Mouse (Mus musculus) CH12F3 (cell line): Measurements from ENCODE around the gene Fam160b1.

Experiments
- in situ Hi-C: fragments of 300-500 bp; cut with MboI; formaldehyde crosslinking; loops from 2 replicates; pipeline ENCODE4 v1.14.3; 2020; ENCODE audit warnings: low sequenced_read_pairs

Gene Fam160b1

GRCm38 (mm10) chr19:57364942-57365673 is 4.6 kb downstream of the Fam160b1 start:
- in situ Hi-C loops, result no loop called here

- in situ Hi-C loops, result no loop called here
Measured at GRCm38 (mm10) chr19:57366007-57366406, 5.5 kb downstream of the Fam160b1 start.

- in situ Hi-C loops, result no loop called here
Measured at GRCm38 (mm10) chr19:57366626-57367025, 6.1 kb downstream of the Fam160b1 start.

- in situ Hi-C loops, result no loop called here
Measured at GRCm38 (mm10) chr19:57367201-57367600, 6.7 kb downstream of the Fam160b1 start.

- in situ Hi-C loops, result no loop called here
Measured at GRCm38 (mm10) chr19:57367849-57368387, 7.4 kb downstream of the Fam160b1 start.

GRCm38 (mm10) chr19:57373276-57373811 is 12.9 kb downstream of the Fam160b1 start:
- in situ Hi-C loops, result no loop called here

- in situ Hi-C loops, result no loop called here
Measured at GRCm38 (mm10) chr19:57375161-57375560, 14.7 kb downstream of the Fam160b1 start.

GRCm38 (mm10) chr19:57375746-57376145 is 15.3 kb downstream of the Fam160b1 start:
- in situ Hi-C loops, result no loop called here

GRCm38 (mm10) chr19:57377043-57377703 is 16.7 kb downstream of the Fam160b1 start:
- in situ Hi-C loops, result no loop called here

GRCm38 (mm10) chr19:57386176-57386693 is 25.8 kb downstream of the Fam160b1 start:
- in situ Hi-C loops, result no loop called here

- in situ Hi-C loops, result no loop called here
Measured at GRCm38 (mm10) chr19:57391545-57391944, 31.1 kb downstream of the Fam160b1 start.

- in situ Hi-C loops, result no loop called here
Measured at GRCm38 (mm10) chr19:57393357-57393957, 33.0 kb downstream of the Fam160b1 start.

- in situ Hi-C loops, result no loop called here
Measured at GRCm38 (mm10) chr19:57396609-57397008, 36.1 kb downstream of the Fam160b1 start.

GRCm38 (mm10) chr19:57402364-57402763 is 41.9 kb downstream of the Fam160b1 start:
- in situ Hi-C loops, result no loop called here

GRCm38 (mm10) chr19:57403700-57404501 is 43.4 kb downstream of the Fam160b1 start:
- in situ Hi-C loops, result no loop called here

GRCm38 (mm10) chr19:57404502-57404848 is 44.0 kb downstream of the Fam160b1 start:
- in situ Hi-C loops, result no loop called here

GRCm38 (mm10) chr19:57407947-57408346 is 47.5 kb downstream of the Fam160b1 start:
- in situ Hi-C loops, result no loop called here

GRCm38 (mm10) chr19:57411375-57412196 is 51.1 kb downstream of the Fam160b1 start:
- in situ Hi-C loops, result no loop called here

GRCm38 (mm10) chr19:57413170-57413569 is 52.7 kb downstream of the Fam160b1 start:
- in situ Hi-C loops, result no loop called here

- in situ Hi-C loops, result no loop called here
Measured at GRCm38 (mm10) chr19:57413918-57414317, 53.4 kb downstream of the Fam160b1 start.
